Mouse (Mus musculus) spleen, postnatal 36 days (tissue): ENCODE measurements around the gene Nab2.
A peak's percentile ranks its signal among the peaks of the same experiment; 100 is the strongest.

ENCODE experiments used
- DNase-seq, 2 experiments: peaks; one replicate each; pipeline ENCODE4 v3.0.0; 2022; ENCODE audit warnings: low spot score in 2 of 2, mixed read lengths in 1 of 2

The Nab2 gene

GRCm38 (mm10) chr10:127643553-127644238 is 24.7 kb downstream of the Nab2 start:
- DNase-seq, result peak; percentile 83 to 87

GRCm38 (mm10) chr10:127642772-127643552 is 25.4 kb downstream of the Nab2 start, which contains the start of gene Stat6:
TSS of gene Stat6 (plus strand) at chr10:127642986.
- DNase-seq, result peak; percentile 93

GRCm38 (mm10) chr10:127641861-127642771 is 26.3 kb downstream of the Nab2 start:
- peak; percentile 80 to 85 for DNase-seq

- DNase-seq, result no peak
Measured at GRCm38 (mm10) chr10:127640421-127640820, 27.9 kb downstream of the Nab2 start.

GRCm38 (mm10) chr10:127632668-127633271 is 35.6 kb downstream of the Nab2 start:
- DNase-seq, result no peak

GRCm38 (mm10) chr10:127631261-127632214 is 36.8 kb downstream of the Nab2 start:
- peak; percentile 32 to 35 for DNase-seq

GRCm38 (mm10) chr10:127626433-127626832 is 41.9 kb downstream of the Nab2 start:
- no peak for DNase-seq

- DNase-seq, result no peak
Measured at GRCm38 (mm10) chr10:127623439-127624216, 44.7 kb downstream of the Nab2 start.

- no peak for DNase-seq
Measured at GRCm38 (mm10) chr10:127622661-127623060, 45.7 kb downstream of the Nab2 start.

- DNase-seq, result peak; percentile 36 to 45
Measured at GRCm38 (mm10) chr10:127622057-127622392, 46.3 kb downstream of the Nab2 start.

GRCm38 (mm10) chr10:127621191-127622056 is 46.9 kb downstream of the Nab2 start:
- DNase-seq, result peak; percentile 51 to 62

GRCm38 (mm10) chr10:127620406-127621190 is 47.8 kb downstream of the Nab2 start, which contains the start of gene Lrp1:
TSS of gene Lrp1 (minus strand) at chr10:127621148.
- no peak for DNase-seq

GRCm38 (mm10) chr10:127619941-127620405 is 48.4 kb downstream of the Nab2 start:
- no peak for DNase-seq

- no peak for DNase-seq
Measured at GRCm38 (mm10) chr10:127619119-127619721, 49.1 kb downstream of the Nab2 start.

- DNase-seq, result no peak
Measured at GRCm38 (mm10) chr10:127618173-127618572, 50.2 kb downstream of the Nab2 start.

GRCm38 (mm10) chr10:127617294-127617693 is 51.1 kb downstream of the Nab2 start:
- no peak for DNase-seq

- DNase-seq, result no peak
Measured at GRCm38 (mm10) chr10:127616261-127616679, 52.1 kb downstream of the Nab2 start.
